8 mouse cellular contexts compared by ENCODE assay signal in genomic region chr8:56883449-56883848, GRCm38 (mm10).
DNase-seq lines count a peak whose midpoint lies in the region; ATAC-seq lines count a peak whose summit lies in the region.
"Had no signal": no experiment of that assay in that cellular context is flagged by ENCODE, and none has a peak within 500 bp of the region (broad histone marks: within the 10 kb centered on the region; RNA-seq: fewer than 3 reads in every experiment).

No protein-coding gene starts in this region.

- no peaks in the 10 kb centered on the region for H3K4me1 ChIP-seq in lung, embryonic 15.5 days
- peaks cover 6% of the 10 kb centered on the region; the same call in 1 of the 2 replicates for H3K4me1 ChIP-seq in heart, embryonic 16.5 days (ENCODE audit: control insufficient read depth, insufficient read depth, low read length)

- peak; percentile 92 for ATAC-seq in lung, embryonic 15.5 days (ENCODE audit: borderline replicate concordance, extremely low read depth, low FRiP score, low TSS enrichment)
- ATAC-seq in heart, embryonic 16.5 days (replicated peaks; ENCODE audit: extremely low read depth, insufficient read depth, low FRiP score) = peak; percentile 89

- WGBS in lung, embryonic 15.5 days = 17% methylated on average over 8 of the region's 8 CpGs
- 14% methylated on average over 8 of the region's 8 CpGs for WGBS in heart, embryonic 16.5 days

- H3K9me3 ChIP-seq in lung, embryonic 15.5 days = no peaks in the 10 kb centered on the region
- no peaks in the 10 kb centered on the region for H3K9me3 ChIP-seq in heart, embryonic 16.5 days (replicated peaks; ENCODE audit: control insufficient read depth, low read length)

- DNase-seq in lung, postnatal 25 days (ENCODE audit: low spot score) = no peak
- DNase-seq in embryo, embryonic 9.5 days (ENCODE audit: extremely low spot score) = peak; percentile 26
- DNase-seq in lung, postnatal 14 days = peak; percentile 9
- no peak for DNase-seq in left cerebral cortex, adult 9 months (ENCODE audit: low spot score in 2 of 2)
- no peak for DNase-seq in spleen, postnatal 14 days (ENCODE audit: low spot score in 2 of 2)
- DNase-seq: cerebellum, adult 2 months had no signal

- H3K36me3 ChIP-seq in lung, embryonic 15.5 days = no peaks in the 10 kb centered on the region
- H3K36me3 ChIP-seq in heart, embryonic 16.5 days (ENCODE audit: control insufficient read depth, insufficient read depth) = no peaks in the 10 kb centered on the region

- H3K27ac ChIP-seq in lung, embryonic 15.5 days = no peak overlapping the region
- peak overlapping the region; percentile 78 for H3K27ac ChIP-seq in heart, embryonic 16.5 days (ENCODE audit: low read length)

- no peaks in the 10 kb centered on the region for H3K27me3 ChIP-seq in lung, embryonic 15.5 days
- no peaks in the 10 kb centered on the region for H3K27me3 ChIP-seq in heart, embryonic 16.5 days (ENCODE audit: control insufficient read depth, insufficient read depth, low read length)

- H3K9ac ChIP-seq in lung, embryonic 15.5 days = no peak overlapping the region
- peak overlapping the region; percentile 25; the same call in 1 of the 2 replicates for H3K9ac ChIP-seq in heart, embryonic 16.5 days (ENCODE audit: low read length)

- peak overlapping the region; percentile 20; the same call in 1 of the 2 replicates for H3K4me2 ChIP-seq in lung, embryonic 15.5 days
- peak overlapping the region; percentile 50 for H3K4me2 ChIP-seq in heart, embryonic 16.5 days (ENCODE audit: low read depth, low read length)

- no peak overlapping the region for H3K4me3 ChIP-seq in lung, embryonic 15.5 days
- no peak overlapping the region for H3K4me3 ChIP-seq in heart, embryonic 16.5 days (ENCODE audit: low read length)

Comparison
In these comparisons a context has a peak if more than half of its experiments do, and no peak if none do; other contexts are left out.
1. DNase-seq: peak in embryo, embryonic 9.5 days (single experiment) and lung, postnatal 14 days (single experiment); none in lung, postnatal 25 days (single experiment), left cerebral cortex, adult 9 months (0 of 2) and spleen, postnatal 14 days (0 of 2).